Mouse (Mus musculus): Measurements from ENCODE around the gene Krtap5-5.
"Not testable (repeated sequence)": the region's sequence is repeated elsewhere in the genome, so short reads cannot be mapped to it uniquely, and the experiment has no call there.

The Krtap5-5 gene

DNA sequence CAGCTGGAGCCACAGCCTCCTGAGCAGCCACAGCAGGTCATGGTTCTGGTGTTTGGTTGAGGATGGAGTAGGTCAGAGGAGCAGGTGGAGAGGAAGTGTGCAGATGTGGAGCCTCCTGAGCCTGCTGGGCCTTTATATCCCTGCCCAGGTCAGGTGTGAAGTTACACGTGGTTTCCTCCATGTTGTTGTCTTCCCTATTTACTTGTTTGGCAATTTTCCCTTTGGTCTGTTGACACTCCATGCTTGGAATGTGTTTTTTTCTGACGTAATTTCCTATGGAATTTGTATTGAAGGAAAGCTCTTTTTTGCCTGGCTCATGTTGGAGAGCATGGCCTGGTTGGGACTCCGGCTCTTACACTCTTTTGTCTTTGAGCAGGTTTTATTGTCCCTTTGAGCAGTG is at the start of gene Krtap5-5:
TSS of gene Krtap5-5 (minus strand) at position 101 of the 400 bp plus-strand sequence.
- not testable (repeated sequence) for DNase-seq (ENCODE audit: low spot score)

DNA sequence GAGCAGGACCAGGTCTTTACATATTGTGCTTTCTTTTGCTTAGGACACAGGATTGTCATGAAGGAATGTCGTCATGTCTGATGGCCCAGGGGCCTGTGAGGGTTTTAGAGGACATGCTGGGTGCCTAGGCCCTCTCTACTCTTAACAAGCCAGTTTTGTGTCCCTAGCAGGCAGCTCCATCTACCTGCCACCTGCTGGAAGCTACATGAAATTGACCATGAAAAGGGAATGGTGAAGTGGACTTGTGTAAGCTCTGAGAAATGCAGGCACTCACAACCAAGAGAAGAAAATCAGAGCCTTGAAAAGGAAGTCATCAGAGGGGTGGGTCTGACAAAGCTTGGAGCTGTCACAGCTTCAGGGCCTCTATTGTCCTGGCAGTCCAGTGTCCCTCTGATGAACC is 49.5 kb upstream of the Krtap5-5 start:
- DNase-seq (ENCODE audit: low spot score), result not testable (repeated sequence)

DNA sequence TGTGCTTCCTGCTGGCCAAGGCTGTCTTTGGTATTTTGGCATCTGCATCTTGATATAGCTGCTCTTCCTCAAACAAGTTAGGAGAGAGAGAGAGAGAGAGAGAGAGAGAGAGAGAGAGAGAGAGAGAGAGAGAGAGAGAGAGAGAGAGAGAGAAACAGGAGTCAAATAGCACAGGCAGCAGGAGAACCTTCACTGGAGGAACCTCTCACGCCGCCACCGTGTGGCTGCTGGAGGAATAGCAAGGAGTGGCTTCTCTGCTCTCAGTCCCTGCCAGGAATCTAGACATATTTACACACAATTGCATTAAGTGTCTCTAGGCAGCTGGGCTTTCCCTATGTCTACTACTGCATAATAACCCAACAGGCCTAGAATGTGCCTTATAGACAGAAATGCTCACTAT is 48.4 kb upstream of the Krtap5-5 start:
- DNase-seq (ENCODE audit: low spot score), result peak; percentile 71

DNA sequence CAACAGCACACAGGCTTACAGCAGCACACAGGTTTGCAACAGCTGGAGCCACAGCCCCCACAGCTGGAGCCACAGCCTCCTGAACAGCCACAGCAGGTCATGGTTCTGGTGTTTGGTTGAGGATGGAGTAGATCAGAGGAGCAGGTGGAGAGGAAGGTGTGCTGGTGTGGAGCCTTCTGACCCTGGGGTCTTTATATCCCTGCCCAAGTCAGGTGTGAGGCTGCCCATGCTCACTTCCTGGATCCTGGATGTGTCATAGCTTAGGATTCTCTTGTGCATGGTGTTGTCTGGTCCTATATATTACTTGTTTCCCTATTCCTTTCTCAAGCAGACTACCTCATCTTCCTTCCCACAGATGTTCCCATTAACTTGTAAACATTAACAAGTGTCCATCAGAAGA is 44.5 kb upstream of the Krtap5-5 start, which contains the start of gene Gm4559:
TSS of gene Gm4559 (minus strand) at position 101 of the 400 bp plus-strand sequence.
- not testable (repeated sequence) for DNase-seq (ENCODE audit: low spot score)

DNA sequence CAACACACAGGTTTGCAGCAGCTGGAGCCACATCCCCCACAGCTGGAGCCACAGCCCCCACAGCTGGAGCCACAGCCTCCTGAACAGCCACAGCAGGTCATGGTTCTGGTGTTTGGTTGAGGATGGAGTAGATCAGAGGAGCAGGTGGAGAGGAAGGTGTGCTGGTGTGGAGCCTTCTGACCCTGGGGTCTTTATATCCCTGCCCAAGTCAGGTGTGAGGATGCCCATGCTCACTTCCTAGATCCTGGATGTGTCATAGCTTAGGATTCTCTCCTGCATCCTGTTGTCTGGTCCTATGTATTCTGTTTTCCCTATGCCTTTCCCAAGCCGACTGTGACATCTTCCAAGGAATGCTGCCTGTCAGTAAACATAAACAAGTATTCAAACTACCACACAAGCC is 28.5 kb upstream of the Krtap5-5 start, which contains the start of gene Gm2431:
TSS of gene Gm2431 (minus strand) at position 101 of the 400 bp plus-strand sequence.
- DNase-seq (ENCODE audit: low spot score), result not testable (repeated sequence)

DNA sequence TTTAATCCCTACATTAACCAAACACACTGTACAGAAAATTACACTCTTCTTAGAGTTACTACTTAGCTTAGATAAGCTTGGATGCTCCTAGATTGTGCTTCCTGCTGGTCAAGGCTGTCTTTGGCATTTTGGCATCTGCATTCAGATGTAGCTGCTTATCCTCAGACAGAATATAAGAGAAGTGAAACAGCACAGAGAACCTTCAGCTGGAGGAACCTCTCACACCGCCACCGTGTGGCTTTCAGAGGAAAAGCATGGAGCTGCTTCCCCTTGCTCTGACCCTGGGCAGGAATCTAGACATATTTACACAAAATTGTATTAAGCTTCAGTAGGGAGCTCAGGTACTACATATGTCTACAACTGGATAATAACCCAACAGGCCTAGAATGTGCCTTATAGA is 25.7 kb upstream of the Krtap5-5 start:
- DNase-seq (ENCODE audit: low spot score), result peak; percentile 28

DNA sequence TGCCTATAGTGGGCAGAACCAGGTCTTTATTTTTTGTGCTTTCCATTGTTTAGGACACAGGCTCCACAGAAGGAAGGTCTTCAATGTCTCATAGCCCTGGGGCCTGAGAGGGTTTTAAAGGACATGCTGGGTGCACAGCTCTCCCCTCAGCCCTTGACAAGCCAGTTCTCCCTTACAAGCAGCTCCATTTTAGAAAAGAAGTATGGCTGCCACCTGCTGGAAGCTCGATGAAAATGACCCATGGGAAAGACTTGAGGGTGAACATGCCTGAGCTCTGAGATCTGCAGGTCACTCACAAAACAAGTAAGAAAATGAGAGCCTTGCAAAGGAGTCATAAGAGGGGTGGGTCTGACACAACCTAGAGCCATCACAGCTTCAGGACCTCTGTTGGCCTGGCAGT is 20.1 kb upstream of the Krtap5-5 start:
- peak; percentile 25 for DNase-seq (ENCODE audit: low spot score)

DNA sequence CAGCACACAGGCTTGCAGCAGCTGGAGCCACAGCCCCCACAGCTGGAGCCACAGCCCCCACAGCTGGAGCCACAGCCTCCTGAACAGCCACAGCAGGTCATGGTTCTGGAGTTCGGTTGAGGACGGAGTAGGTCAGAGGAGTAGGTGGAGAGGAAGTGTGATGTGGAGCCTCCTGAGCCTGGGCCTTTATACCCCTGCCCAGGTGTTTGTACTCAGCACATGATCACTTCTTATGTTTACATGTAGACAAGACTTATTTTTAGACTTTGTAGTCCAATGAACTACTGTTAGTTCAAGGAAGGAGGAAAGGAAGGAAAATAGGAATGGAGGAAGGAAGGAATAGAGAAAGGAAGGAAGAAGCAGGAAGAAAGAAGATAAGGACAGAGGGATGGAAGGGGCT is 11.2 kb upstream of the Krtap5-5 start, which contains the start of gene Gm40460:
TSS of gene Gm40460 (minus strand) at position 101 of the 400 bp plus-strand sequence.
- DNase-seq (ENCODE audit: low spot score), result no peak

DNA sequence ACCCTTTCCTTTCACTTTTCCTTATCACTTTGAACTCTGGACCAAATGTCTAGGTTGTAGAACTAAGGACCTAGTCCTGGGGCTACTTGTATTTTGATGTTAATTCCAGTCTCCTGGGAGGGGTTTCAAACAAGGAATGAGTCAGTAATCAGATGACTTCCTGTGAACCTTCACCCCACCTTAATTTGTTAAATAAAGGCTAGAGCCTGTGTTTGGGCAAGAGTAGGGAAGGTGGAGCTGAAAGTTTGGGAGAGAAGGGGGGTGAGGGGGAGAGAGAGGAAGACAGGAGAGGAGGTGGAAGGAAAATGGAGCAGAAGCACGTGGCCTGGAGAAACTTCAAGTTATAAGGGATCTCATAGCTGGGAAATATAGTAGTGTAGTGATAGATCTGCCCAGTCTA is 1.8 kb upstream of the Krtap5-5 start:
- DNase-seq (ENCODE audit: low spot score), result no peak

DNA sequence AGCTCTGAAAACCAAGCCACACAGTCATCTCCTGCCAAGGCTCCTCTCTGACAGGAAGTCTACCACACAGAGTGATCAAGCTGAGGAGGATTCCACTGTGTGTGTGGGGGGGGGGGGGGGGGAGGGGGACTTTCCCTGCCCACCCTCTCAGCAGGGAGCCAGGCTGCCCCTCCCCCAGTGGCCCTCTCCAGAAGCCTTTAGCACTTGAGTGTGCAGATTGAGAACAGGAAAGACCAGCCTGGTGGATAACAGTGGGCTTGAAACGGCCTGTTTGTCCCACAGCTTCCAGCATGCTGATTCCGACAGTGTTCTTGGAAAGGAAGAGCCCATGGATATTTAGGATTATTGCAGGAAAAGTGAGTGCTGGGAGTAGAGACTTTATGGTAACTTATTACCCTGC is 5.3 kb downstream of the Krtap5-5 start:
- DNase-seq (ENCODE audit: low spot score), result no peak

DNA sequence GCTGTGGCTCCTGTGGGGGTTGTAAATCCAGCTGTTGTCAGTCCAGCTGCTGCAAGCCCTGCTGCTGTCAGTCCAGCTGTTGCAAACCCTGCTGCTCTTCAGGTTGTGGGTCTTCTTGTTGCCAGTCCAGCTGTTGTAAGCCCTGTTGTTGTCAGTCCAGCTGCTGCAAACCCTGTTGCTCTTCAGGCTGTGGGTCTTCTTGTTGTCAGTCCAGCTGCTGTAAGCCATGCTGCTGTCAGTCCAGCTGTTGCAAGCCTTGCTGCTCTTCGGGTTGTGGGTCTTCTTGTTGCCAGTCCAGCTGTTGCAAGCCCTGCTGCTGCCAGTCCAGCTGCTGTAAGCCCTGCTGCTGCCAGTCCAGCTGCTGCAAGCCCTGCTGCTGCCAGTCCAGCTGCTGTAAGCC is 17.6 kb downstream of the Krtap5-5 start:
- not testable (repeated sequence) for DNase-seq (ENCODE audit: low spot score)

DNA sequence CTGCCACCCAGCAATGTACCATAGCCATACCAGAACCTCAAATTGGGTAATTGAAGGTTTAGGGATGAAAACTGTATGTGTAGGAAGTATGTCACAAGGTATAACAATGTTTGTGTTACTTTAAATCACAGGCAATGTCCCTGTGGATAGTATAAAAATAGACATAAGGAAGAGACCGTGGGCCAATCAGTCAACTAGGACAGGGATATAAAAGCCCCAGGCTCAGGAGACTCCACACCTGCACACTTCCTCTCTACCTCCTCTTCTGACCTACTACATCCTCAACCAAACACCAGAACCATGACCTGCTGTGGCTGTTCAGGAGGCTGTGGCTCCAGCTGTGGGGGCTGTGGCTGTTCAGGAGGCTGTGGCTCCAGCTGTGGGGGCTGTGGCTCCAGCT is 18.2 kb downstream of the Krtap5-5 start, which contains the start of gene Gm7579:
TSS of gene Gm7579 (plus strand) at position 301 of the 400 bp plus-strand sequence.
- no peak for DNase-seq (ENCODE audit: low spot score)

DNA sequence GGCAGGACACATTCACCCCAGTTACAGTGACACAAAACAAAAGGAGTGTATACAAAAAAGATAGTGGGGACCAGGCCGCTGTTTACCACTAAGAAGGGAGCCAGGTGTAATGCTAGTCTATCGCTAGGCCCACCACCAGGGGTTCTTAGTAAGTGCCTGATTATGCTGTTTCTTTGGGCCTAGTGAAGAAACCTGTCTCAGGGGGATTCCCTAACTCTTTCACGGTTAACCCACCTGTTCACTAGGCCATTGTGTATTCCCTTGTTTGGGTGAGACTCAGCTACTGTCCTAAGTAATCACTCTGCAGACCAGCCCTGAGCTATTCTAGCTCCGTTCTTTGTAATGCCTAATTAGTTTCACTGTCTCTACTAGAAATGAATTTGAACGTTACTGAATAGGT is 22.9 kb downstream of the Krtap5-5 start:
- not testable (repeated sequence) for DNase-seq (ENCODE audit: low spot score)

DNA sequence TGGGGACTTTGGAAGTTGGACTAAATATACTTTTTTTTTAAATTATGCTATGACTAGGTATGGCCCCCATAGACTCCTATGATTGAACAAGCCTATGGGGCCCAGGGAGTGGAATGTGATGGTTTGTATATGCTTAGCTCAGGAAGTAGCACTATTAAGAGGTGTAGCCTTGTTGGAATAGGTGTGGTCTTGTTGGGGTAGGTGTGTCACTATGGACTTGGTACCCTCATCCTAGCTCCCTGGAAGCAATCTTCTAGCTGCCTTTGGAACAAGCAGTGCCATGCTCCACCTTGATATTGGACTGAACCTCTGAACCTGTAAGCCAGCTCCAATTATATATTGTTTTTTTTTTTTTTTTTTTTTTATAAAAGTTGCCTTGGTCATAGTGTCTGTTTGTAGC is 24.3 kb downstream of the Krtap5-5 start:
- DNase-seq (ENCODE audit: low spot score), result no peak

DNA sequence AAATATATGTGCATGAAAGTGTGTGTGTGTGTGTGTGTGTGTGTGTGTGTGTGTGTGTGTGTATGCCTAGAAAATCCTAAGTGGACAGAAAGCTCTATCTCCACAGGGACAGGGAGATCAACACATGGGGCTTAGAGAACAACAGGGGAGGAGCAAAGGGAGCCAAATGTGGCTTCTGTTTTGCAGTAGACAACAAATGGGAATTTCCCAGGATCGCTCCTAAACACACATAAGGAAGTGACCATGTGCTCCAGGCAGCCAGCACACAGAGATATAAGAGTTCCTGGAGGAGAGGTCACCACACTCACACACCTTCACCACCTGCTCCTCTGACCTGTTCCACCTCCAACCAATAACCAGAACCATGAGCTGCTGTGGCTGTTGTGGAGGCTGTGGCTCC is 28.7 kb downstream of the Krtap5-5 start, which contains the start of gene Krtap5-3:
TSS of gene Krtap5-3 (plus strand) at position 301 of the 400 bp plus-strand sequence.
- no peak for DNase-seq (ENCODE audit: low spot score)

DNA sequence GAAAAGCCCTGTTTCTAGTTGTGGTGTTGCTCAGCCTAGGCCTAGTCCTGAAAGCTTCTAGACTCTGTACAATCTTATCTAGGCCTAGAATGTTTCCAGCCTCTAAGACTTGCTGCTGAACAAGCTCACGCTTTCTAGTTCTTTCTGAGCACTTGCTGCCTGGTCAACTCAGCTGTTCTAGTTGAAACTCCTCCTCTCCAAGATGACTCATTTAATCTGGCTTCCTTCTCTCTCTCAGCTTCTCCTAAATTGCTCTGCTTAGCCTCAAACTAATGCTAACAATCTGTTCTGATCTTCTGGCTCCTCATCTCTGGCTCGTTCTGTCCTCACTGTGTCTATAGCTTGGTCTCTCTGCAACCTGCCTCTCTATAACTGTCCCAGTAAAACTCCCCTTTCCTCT is 31.0 kb downstream of the Krtap5-5 start:
- no peak for DNase-seq (ENCODE audit: low spot score)

DNA sequence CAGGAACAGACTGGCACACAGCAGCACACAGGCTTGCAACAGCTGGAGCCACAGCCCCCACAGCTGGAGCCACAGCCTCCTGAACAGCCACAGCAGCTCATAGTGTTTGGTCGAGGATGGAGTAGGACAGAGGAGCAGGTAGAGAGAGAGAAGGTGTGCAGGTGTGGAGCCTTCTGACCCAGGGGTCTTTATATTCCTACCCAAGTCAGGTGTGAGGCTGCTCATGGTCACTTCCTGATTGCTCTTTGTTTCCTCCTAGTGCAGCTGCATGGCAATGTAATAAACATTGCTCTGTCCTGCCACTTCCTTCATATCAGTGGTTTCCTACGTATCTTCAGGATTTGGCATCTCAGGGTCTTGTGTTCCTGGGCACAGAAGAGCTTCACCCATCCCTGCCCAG is 39.5 kb downstream of the Krtap5-5 start, which contains the start of gene Gm10153:
TSS of gene Gm10153 (minus strand) at position 101 of the 400 bp plus-strand sequence.
- no peak for DNase-seq (ENCODE audit: low spot score)

DNA sequence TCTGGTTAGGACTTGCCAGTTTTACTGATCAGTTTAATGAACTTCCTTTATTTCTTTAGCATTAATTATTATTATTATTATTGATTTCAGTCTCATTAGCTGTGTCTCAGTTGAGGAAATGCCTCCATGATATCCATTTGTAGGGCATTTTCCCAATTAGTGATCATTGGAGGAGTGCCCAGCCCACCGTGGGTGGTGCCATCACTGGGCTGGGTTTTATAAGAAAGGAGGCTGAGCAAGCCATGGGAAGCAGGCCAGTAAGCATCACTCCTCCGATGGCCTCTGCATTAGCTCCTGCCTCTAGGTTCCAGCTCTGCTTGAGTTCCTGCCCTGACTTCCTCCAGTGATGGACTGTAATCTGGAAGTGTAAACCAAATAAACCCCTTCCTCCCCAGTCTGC is 41.6 kb downstream of the Krtap5-5 start:
- no peak for DNase-seq (ENCODE audit: low spot score)

DNA sequence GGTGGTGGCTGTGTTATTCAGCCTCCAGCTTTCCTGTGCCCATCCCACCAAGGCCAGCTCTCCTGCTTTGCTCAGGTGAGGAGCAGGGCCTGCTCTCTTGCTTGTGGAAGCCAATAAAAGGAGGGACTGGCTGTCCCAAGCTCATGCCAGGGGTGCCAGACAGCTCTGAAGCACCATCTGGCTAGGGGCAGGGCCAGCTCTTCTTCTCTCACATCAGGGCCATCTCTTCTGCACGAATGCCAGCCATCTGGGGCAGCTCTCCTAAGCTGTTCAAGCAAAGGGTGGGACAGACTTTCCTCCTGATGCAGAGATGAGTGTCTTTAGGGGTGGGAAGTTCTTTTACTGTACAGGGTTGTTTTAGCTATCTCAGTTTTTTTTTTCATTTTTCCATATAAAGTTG is 48.8 kb downstream of the Krtap5-5 start:
- DNase-seq (ENCODE audit: low spot score), result no peak
